Mouse (Mus musculus) adrenal gland, adult 10 weeks (tissue): ENCODE measurements around the gene Cplx1. TPM values are rescaled to one million over a fixed set of nuclear protein-coding genes. Genes with fewer than 3 reads are reported as not detected.

Source experiments
- polyA plus RNA-seq: library from polyadenylated mRNA; stranded (reverse); fragments of 350-450 nt; fragmentation: Illumina TruSeq; extraction: RNeasy Lipid Tissue Mini Kit (QIAGEN cat#74804); gene quantifications from one replicate; pipeline ENCODE4 v1.2.3, GENCODE M21; 2014; ENCODE audit warnings: low read depth, low replicate concordance

Gene Cplx1
- polyA plus RNA-seq: 0.87 TPM

DNA sequence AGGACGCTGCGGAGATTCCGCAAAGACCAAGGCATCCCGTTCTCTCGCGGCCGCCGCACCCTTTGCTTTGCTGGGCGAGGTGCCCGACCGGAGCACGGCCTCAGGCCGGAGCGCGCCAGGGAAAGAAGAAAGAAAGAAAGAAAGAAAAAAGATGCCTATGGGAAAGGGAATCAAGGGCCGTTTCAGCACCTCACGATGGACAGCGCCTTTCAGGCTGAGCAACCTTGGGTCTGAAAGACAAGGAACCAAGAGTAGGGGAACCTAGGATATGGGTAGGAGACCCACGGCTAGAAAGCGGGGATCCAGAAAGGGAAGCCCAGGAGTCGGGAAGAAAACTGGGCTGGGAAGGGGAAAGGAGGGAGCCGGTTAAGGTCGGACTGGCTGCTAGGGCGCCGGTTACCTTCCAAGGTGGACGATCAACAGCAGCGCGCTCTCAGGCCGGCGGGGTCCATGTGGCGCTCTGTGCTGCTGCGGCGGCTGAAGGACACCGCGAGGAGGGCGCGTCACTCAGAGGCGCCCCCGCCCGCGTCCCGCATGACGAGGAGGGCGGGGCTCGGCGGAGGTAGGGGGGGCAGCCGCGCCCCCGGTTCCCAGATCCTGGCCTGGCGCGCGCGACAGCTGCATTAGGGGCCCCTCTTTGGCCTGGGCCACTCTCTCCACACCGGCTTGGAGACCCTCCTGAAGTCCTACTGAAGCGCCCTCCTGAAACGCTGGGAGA, at the start of gene Cplx1:
Gene Cplx1 (minus strand): TSS at position 536 of the 718 bp plus-strand sequence.

Other genes starting within 250 kb of the Cplx1 start
- gene Pigg, start 237.4 kb downstream of the Cplx1 start, polyA plus RNA-seq: 39.1 TPM
- not detected for gene Gm42517, start 182.1 kb downstream of the Cplx1 start, polyA plus RNA-seq
- not detected for gene Pde6b, start 161.6 kb downstream of the Cplx1 start, polyA plus RNA-seq
- gene Atp5k, start 115.6 kb downstream of the Cplx1 start, polyA plus RNA-seq: 50.9 TPM
- 0.23 TPM for gene Mfsd7a, start 101.1 kb downstream of the Cplx1 start, polyA plus RNA-seq
- 33.5 TPM for gene Pcgf3, start 88.8 kb downstream of the Cplx1 start, polyA plus RNA-seq
- 47.3 TPM for gene Gak, start 79.7 kb upstream of the Cplx1 start, polyA plus RNA-seq
- gene Tmem175, start 79.7 kb upstream of the Cplx1 start, polyA plus RNA-seq: 21.5 TPM
- gene Idua, start 110.3 kb upstream of the Cplx1 start, polyA plus RNA-seq: 8.7 TPM
- gene Dgkq, start 119.6 kb upstream of the Cplx1 start, polyA plus RNA-seq: 6.5 TPM
- not detected for gene Slc26a1, start 125.5 kb upstream of the Cplx1 start, polyA plus RNA-seq
- 3.1 TPM for gene Fgfrl1, start 142.4 kb upstream of the Cplx1 start, polyA plus RNA-seq
- gene Rnf212, start 225.0 kb upstream of the Cplx1 start, polyA plus RNA-seq: not detected
- gene Tmed11, start 245.3 kb upstream of the Cplx1 start, polyA plus RNA-seq: not detected